Mouse (Mus musculus) T-helper 2 cell (primary cell): Measurements from ENCODE around the gene Ap4e1.

Source experiments
- in situ Hi-C: fragments of 300-600 bp; cut with MboI, MseI; formaldehyde crosslinking; loops from one replicate; pipeline ENCODE4 v1.15.1; 2025; ENCODE audit warnings: high pct_unique_total_duplicates

Ap4e1 gene

DNA sequence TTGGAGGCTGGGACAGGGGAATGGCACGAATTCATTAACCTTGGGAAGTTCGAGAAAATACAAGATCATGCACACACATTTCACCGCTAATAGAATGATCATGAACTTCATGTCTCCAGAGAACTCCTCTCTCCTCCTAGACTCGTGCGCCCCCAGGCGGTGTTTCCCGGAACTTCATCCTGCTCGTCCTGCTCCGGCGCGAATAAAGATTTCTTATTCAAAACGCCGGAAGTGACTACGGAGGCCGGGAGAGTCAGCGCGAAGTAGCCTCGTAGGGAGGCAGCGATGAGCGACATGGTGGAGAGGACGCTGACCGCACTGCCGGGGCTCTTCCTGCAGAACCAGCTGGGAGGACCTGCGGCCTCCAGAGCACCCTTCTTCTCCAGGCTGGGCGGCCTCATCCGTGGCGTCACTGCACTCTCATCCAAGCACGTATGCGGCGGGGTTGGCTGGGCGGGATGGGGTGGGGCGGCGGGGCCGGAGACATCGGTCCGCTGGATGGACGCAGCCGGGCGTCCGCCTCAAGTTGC, at the start of gene Ap4e1:
Gene Ap4e1, plus strand, starts transcription at position 249 of the 530 bp plus-strand sequence.
- in situ Hi-C loops = loop anchor here (5.0 kb wide), 1 partner anchor 416 kb away; no protein-coding TSS in a partner anchor

DNA sequence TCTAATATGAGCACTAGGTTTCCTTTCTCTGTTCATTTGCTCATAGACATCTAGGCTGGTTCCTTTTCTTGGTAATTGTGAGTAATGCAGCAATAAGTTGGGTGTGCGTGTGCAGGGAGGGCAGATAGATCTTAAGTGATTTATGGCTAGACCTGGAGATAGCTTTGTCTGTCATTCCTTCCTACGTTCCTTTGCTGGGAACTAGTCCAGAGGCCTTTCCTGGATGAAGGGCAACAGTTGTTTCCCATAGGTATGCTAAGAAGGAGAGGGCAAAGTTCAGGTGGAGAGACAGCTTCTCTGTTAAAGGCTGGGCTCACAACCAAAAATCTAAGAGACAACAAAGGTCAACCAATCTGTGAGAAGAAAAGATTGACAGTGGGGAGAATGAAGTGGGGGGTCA, 46.8 kb upstream of the Ap4e1 start:
- in situ Hi-C loops = no loop called here

DNA sequence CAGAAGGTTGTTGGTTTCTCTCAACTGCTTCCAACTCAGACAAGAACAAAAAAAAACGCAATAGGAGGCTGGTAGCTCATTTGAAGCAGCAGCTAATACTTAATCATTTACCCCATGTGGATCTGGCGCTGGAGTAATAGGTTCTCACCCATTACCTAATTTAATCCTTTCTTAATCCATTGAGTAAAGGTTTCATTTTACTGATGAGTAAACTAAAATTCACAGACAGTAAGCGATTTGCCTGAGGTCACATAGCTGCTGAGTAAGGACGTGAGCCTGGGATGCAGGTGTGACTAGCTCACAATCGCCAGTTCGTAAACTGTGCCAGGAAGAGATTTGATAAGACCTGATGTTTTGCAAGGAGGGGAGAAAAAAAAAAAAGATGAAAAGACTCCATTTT, 31.1 kb upstream of the Ap4e1 start:
- in situ Hi-C loops = loop anchor here (25.0 kb wide), 1 partner anchor 590 kb away; no protein-coding TSS in a partner anchor

DNA sequence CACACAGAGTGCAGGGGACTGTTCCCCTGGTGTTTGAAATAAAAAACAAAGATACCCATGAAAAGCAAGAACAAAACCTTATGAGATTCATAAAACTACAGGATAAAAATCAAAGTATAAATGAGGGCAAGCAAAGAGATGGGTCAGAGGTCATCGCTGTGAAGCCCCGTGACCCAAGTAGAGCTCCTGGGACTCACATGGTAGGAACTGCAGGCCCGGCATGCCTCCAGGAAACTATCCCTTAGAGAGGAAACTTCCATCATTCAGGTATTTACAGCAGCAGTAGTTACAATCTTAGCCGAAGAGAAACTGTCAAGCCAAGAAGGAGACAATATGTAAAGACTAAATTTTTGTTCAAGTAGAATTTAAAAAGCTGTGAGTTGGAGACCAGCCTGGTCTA, 25.3 kb upstream of the Ap4e1 start:
- in situ Hi-C loops = loop anchor here (25.0 kb wide), 1 partner anchor 596 kb away; no protein-coding TSS in a partner anchor

DNA sequence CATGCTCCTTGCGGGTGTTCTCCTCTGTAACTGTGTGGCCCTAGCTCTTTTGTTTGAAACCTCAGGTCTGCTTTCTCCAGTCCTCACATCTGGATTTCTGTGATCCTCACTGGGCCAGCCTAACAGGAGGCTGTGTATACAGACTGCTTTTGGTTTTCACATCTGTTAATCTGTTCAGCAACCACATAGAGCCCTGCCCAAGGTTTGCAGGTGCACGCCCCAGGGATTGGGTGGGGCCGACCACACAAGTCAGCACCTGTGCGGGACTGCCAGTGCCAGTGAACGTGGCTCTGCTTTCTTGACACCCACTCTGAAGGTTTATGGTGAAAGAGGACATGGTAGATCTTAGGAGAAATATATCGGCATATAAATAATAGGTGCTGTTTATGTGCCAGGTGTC, 18.6 kb upstream of the Ap4e1 start:
- in situ Hi-C loops = loop anchor here (10.0 to 25.0 kb wide), 2 partner anchors 55 to 603 kb away; partner anchors contain the start of gene Sppl2a

DNA sequence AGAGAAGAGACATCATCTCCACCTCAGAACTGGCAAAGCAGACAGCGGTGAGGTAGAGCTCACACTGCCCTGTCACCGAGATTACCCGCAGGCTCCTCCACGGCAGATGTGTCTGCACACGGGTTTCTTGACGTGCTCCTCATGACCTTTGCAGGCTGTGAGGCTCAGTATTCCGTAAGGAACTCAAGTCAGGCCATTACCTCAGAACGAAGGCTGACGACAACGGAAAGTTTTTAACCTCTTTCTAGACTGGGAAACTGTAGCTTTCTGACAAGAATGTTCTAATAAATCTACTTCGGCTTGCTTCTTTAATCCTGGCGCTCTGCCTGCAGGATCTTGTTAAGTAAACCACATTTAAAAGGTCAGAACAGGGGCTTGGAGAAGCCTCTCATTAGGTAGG, 15.8 kb upstream of the Ap4e1 start:
- in situ Hi-C loops = loop anchor here (10.0 to 25.0 kb wide), 2 partner anchors 58 to 605 kb away; partner anchors contain the start of gene Sppl2a

DNA sequence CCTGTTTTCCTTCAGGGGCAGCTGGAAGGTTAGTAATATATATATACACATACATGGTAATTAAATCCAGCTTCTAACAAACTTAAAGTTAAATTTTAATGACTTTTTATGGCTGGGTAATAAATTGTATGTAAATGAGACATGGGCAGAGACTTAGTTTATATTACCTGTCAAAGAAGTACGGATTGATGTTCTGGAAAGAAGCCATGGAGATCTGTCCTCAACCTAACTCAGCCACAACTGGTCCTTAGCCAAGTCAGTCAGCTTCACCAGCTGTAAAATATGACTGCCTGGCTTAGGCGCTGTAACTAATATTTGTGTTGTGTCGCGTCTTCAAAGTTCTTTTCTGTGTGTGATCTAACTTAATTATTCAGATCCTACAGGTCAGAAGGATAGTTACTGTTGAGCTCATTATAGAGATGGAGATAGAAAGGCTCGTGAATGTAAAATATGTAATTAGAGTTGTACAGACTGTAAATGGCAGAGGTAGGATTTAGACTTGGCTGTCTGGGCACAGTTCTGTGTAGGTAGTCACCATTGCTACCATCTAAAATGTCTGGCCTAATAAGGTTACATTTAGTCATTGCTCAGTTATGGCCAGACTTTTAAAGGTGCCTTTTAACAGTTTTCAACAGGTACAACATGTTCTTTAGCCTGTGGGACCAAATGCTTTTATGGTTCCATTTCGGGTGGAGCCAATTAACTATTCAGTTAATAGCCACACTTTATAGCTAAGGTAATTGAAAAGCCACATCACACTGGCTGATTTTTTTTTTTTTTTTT, 13.9 kb upstream of the Ap4e1 start:
- in situ Hi-C loops = loop anchor here (5.0 to 25.0 kb wide), 3 partner anchors 60 to 607 kb away; partner anchors contain the start of gene Sppl2a

DNA sequence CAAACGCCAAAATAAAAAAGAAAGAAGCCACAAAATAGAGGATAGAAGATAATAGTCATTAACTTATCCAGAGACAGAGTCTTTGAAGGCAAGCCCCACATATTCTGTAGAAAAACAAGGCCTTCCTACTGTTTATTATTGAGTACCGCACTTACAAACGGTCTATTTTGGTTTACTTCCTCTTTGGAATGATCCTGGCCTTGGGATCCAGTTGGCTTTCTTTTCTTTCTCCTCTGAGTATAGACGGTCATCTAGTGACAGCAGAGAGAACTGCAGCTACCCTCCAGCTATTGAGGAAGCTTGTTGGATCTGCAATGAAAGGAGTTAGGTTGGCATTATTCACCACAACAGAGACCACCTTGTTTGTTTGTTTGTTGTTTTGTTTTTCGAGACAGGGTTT, 11.8 kb upstream of the Ap4e1 start:
- in situ Hi-C loops = loop anchor here (5.0 to 25.0 kb wide), 3 partner anchors 62 to 609 kb away; partner anchors contain the start of gene Sppl2a

DNA sequence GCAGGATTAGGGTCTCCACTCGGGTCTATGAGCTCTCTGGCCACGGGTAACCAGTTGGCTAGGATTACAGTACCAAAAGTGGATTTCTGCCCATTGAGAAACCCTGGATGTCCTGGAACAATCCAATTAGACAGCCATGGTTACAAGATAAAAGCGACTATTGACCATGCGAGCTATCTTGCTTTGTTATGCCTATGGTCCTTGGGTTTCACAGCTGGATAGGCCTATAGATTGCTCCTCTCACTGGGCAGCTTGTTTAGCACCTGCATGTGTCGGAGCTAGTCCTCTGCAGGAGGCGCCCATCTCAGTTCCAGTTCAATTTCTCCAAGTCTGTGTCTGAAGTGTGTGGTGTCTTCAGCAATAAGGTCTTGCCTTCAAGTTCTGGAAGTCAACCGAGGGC, 10.3 kb upstream of the Ap4e1 start:
- in situ Hi-C loops = loop anchor here (5.0 to 25.0 kb wide), 3 partner anchors 63 to 611 kb away; partner anchors contain the start of gene Sppl2a

DNA sequence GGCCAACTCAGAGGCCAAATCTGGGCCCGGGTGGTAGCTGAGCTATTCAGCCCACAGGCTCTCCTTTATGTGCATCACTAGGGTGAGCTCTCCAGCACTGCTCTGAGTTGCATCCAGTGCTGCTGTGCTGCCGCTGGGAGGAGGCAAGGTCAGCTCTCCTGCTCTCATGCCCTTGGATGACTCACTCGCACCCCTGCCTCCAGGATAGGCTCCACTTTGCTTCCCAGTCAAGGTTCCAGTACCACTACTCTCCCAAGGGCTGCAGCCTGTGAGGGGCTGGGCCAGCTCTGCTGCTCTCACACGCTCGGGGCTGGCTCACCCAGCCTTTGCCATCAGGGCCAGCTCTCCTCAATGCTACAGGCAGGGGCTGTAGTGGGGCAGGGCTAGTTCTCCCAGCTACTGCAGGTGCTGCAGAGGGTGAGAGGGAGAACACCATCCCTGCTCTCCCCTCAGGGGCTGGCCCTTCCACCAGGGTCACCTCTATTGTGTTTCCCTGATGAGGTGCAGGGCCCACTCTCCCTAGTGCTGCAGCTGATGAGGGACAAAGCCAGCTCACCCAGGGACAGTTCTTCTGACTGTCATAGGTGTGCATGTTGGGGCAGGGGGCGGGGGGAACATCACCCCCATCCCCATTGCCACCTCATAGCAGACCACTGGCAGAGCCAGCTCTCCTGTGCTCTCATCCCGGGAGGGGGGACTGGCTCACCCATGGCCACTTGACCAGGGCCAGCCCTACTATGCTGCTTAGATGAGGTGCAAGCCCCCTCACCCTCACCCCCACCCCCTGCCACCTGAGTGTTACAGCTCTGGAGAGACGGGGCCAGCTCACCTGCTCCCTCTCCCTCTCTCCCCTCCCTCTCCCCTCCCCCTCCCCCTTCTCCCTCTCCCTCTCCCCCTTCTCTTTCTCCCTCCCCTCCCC, 7.9 kb upstream of the Ap4e1 start:
- in situ Hi-C loops = no loop called here

DNA sequence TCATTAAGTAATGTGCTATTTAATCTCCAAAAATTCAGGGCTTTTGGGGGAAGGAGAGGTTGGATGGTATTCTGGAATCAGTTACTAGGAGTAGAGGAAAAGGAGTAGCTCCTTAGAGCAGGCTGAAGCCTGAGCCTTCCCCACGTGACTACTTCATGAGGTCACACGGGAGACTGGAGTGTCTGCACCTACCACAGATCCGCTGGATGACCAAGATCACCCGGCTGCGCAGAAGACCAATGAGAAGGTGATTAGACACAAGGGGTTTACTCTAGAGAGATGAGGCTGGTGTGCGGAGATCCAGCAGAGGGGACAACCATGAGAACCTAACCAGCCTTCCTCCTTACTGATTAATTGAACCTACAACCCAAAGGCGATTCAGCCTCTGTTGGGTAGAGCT, 4.5 kb upstream of the Ap4e1 start:
- in situ Hi-C loops = no loop called here

DNA sequence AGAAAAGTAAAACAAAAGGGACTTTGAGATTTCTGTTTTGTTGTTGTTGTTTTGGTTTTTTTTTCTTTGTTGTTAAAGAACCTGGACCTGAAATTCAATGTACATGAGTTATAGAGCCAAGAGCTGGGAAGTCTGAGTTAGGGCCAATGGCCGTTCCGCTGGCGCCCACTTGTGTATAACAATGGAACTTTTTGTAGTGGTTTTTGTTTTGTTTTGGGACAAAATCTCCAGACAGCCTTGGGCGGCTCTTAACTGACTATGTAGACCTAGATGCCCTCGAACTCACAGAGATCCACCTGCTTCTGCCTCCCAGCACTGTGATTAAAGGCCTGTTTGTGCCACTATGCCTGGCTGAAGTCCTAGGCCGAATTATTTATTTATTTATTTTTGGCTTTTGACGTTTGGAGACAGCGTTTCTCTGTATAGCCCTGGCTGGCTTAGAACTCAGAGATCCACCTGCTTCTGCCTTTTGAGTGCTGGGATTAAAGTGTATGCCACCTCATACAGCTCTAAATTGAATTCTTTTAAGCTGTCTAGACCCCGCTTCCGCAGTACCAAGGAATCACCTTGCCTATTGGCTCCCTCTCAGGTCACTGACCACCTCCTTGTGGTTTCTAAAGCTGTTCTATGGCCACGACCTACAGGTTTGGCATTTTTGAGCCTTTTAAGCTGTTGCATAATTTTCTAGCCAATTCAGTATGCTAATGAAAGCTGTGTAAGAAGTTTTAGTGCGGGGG, 1.7 kb upstream of the Ap4e1 start:
- in situ Hi-C loops = loop anchor here (5.0 kb wide), 1 partner anchor 415 kb away; no protein-coding TSS in a partner anchor

DNA sequence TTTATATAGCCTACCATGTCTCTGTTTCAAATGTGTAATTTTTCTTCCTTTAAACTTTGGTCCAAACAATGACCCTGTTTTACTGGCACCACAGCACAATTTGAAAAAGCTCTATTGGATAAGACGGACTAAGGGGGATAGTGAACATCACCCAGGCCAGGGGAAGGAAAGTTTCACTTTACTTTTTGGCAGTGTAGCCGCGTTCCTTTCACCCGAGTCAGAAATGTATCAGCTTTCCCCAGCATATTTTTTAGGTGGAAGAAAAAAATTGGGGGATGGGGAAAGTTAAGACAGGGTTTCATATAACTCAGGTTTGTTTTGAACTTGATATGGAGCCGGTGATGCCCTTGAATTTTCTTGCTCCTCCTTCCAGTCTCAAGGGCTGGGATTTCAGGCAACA, 1.0 kb upstream of the Ap4e1 start:
- in situ Hi-C loops = loop anchor here (5.0 kb wide), 1 partner anchor 415 kb away; no protein-coding TSS in a partner anchor

DNA sequence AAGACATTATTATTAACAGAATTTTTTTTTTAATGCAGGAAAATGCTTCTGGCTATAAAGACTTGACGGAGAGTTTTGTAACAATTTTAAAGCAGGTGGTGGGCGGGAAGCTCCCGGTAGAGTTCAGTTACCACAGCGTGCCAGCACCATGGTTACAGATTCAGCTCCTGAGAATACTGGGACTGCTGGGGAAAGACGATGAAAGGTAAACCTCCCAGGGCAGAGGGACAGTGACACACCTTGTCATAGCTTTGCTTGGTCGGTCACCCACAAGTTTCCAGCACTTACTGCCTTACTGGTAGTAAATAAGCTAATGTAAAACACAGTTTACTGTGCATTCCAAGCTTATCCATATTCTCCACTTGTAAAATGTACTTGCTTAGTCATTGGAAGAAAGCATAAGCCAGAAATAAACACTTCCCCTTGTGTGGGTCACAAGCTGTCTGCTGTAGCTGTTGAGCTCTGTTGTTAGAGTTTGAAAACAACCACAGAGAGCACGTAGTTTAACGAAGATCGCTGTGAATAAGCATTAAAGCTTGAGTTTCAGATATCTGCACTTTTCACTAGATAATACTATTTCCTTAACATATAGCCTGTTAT, 26.6 kb downstream of the Ap4e1 start:
- in situ Hi-C loops = no loop called here

DNA sequence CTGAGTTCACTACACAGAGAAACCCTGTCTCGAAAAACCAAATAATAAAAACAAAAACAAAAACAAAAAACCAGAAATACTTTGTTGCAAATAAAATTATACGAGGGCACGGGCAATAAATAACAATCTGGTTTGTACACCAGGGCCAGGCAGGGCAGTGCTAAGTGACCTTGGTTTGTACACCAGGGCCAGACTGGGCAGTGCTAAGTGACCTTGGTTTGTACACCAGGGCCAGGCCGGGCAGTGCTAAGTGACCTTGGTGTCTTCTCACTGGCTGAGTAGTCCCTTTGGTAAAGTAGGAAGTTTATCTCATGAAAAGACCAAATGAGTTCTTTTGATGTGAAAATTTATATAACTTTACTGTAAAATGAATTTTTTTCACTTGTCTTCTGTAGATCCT, 28.8 kb downstream of the Ap4e1 start:
- in situ Hi-C loops = no loop called here

DNA sequence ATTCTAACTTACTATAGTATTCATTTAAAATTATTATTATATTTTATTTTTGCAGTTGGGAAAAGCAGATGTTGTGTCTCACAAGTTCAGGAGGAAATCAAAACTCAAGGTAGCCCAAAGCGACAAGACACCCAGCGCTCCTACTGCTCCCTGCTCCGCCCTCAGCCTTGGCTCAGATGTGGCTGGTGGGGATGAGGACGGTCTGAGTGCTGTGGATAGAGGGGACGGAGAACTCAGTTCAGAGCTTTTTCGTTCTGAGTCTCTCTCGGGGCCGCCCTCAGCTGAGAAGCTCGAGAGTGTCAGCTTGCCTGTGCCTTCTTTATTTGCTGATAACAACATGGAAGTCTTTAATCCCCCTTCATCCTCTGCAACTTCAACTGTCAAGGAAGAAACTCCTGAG, 53.0 kb downstream of the Ap4e1 start:
- in situ Hi-C loops = no loop called here

DNA sequence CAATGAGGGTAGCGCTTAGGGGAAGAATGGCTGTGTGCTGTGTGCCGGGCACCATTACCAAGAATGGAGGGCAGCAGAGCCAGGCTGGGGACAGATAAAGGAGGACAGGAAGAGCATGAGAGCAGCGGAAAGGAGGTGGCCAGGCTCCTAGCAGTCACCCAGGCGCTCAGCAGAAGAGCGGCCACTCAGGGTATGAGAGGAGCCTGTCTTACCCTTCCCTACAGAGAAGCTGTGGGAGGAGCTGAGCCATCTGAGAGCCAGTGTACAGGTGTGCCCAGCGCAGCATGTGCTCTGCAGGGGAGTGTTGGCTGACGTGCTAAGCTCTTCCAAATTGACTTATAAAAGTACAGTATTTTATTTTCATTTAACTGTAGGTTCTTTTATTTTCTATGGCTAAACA, 60.3 kb downstream of the Ap4e1 start:
- in situ Hi-C loops = no loop called here

DNA sequence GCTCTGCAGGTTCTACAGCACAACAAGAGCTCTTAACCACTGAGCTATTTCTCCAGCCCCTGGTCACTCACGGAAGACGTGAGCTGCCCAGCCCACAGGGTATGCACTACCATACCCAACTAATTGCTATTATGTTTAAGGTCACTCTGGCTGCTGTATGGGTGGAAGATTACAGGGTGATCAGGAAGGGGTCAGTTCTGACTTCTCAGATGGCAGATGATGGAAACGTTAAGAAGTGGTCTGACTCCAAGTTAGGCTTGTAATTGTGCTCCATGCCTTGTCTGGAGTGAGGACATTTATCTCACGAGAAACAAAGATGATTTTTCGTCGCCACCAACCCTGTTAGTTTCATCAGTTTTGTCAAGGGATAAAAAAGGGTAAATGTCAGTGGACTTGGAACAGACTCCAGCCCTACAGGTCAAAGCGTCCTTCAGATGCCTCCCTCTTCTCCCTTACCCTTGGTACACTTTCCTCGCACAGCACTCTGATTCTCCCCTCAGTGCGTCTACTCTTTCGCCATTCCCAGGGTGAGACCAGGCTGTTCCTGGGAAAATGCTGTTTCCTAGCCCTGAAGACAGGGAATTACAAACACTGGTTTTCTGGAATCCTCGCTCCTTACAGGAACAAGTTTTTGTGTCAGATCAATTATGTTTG, 61.4 kb downstream of the Ap4e1 start:
- in situ Hi-C loops = no loop called here

DNA sequence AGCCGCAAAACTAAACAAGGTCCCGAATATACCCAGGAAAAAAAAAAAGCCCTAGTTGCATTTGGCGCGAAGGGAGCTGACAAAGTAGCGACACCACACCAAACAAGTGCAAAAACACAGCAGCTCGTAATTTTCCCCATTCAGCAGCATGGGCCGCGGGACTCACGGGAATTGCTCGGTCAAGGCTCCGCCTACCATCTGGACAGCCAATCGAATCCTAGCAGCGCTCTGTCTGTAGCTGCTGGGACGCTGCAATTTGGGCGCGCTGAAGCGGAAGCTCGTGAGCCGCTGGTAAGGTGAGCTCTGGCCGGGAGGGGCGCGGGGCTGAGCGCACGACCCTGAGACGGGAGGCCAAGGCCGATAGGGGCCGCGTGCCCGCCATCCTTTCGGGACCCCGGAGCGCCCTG, 61.9 kb downstream of the Ap4e1 start, which contains the start of gene Blvra:
Gene Blvra, plus strand, starts transcription at position 231 of the 407 bp plus-strand sequence.
- in situ Hi-C loops = no loop called here

DNA sequence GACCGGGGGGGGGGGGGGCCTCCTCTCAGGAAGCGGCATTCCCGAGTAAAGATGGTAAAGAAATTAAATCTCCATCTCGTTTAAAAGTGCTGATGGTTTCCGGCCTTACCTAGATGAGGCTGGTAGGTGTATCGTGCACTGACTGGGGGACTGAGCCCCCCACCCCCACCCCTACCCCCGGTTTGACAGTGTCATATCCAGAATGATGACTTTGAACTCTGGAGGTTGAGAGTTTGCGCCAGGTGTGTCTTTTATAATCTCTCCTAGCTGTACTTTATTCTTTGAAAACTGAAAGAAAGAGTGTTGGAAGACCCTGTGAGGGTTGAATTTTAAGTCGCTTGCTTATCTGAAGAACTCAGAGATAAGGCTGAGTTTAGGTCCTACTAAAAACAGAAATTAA, 62.4 kb downstream of the Ap4e1 start:
- in situ Hi-C loops = no loop called here
